Mouse (Mus musculus): ENCODE data around the gene Lamb1.

Lamb1 gene

DNA sequence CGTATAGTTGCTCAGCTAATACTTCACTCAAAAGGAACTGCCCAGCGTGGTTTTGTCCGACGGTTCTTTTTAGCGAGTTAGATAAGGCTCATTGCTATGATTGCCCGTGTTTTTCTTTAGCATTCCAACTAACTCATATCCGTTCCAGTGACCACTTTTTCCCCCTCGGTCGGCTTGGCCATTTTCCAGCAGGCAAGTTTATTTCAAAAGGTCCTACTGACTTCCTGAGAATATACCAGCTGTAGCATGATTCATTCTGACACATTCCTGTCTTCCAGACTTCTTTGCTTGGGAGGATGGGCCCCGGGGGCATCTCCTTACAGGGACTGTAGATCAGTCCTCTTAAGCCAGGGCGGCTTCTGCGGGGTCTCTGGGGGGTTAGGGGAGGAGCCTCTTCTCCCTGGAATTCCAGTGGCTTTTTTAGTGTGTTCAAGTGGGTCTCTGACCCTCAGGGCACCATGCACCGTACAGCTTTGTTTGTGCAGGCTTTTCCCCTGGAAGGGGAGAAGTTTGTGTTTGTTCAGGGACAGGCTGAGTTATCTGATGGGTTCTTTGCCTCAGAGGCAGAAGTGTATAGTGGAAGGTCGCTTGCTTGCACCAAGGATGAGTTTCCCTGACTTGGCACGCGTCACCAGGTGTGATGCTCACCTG, 6.5 kb downstream of the Lamb1 start:
- no peak for TF ChIP-seq POU5F1 (IDR thresholded peaks at IDR 0.05; ENCODE audit: borderline replicate concordance, low read length)
- no peak for TF ChIP-seq NANOG (IDR thresholded peaks at IDR 0.05; ENCODE audit: borderline replicate concordance, low read length)
- TF ChIP-seq CTCF (conservative IDR thresholded peaks at IDR 0.05; ENCODE audit: low read length): no peak
- Histone ChIP-seq H3K27me3 (ENCODE audit: insufficient read depth, low read length) (peaks cover 7% of the 10 kb centered on the region), H3K4me3 (replicated peaks; ENCODE audit: low read length) (peak overlapping the region; percentile 23; the same call in 1 of the 2 replicates), H3K4me1 (replicated peaks; ENCODE audit: low read depth, low read length) (peaks cover 85% of the 10 kb centered on the region), H3K36me3 (ENCODE audit: insufficient read depth, low read length) (peaks cover 96% of the 10 kb centered on the region), H3K9me3 (ENCODE audit: low read length) (no peaks in the 10 kb centered on the region)

DNA sequence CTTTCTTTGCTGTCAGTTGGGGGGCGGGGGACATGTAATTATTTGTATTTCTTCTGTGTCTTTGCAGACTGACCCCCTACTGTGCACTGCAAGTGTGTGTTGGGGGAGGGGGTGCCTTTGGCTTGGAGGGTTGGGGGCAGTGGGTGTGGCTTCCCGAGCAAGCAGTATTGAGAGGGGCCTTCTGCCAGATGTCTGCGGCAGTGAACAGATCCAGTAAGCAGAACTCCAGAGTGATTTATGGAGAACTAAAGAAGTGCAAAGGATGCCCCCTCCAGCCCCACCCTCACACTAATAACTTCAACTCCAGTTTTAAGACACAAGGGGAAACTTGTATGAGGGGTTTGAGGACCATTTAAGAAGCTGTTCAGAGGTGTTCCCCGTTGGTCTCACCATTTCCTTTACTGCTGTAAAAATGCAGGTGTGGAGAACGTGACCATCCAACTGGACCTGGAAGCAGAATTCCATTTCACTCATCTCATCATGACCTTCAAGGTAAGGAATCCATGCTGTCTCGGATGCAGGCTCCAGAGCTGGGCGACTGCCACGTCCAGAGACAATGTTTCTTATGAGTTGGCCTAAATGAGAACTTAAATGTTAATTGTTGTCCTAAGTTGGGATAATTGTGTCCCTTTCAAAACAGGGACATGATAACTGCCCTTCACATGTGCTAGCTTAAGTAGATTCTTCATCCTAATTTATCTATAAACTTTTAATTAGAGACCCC, 7.1 kb downstream of the Lamb1 start:
- H3K4me1 ChIP-seq (replicated peaks; ENCODE audit: low read depth, low read length): peaks cover 78% of the 10 kb centered on the region
- peak overlapping the region; percentile 23; the same call in 1 of the 2 replicates for H3K4me3 ChIP-seq (replicated peaks; ENCODE audit: low read length)
- no peaks in the 10 kb centered on the region for H3K9me3 ChIP-seq (ENCODE audit: low read length)
- peaks cover 97% of the 10 kb centered on the region for H3K36me3 ChIP-seq (ENCODE audit: insufficient read depth, low read length)
- TF ChIP-seq CTCF (conservative IDR thresholded peaks at IDR 0.05; ENCODE audit: low read length) (no peak), NANOG (IDR thresholded peaks at IDR 0.05; ENCODE audit: borderline replicate concordance, low read length) (no peak), POU5F1 (IDR thresholded peaks at IDR 0.05; ENCODE audit: borderline replicate concordance, low read length) (no peak)
- H3K27me3 ChIP-seq (ENCODE audit: insufficient read depth, low read length): 0 out of 2 replicates have a peak, but pooled peaks cover under 1% of the 10 kb centered on the region

DNA sequence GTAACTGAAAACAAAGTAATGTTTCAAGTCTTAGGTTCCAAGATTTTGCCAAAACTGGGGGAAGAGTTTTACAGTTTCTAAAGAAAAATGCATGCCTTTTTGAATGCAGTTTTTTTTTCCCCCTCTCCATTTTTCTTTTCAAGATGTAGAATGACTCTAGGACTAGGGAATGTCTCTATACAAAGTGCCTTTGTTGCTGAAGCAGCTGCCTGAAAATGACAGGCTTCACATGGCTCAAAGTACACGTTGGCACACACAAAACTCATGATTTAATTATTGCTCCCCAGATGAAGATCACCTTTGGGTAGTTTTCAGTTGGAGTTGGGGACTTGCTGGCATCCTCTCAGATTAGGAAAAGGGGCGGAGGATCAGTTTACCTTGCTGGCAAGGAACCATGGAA, 7.8 kb downstream of the Lamb1 start:
- no peaks in the 10 kb centered on the region for H3K9me3 ChIP-seq (ENCODE audit: low read length)
- H3K4me1 ChIP-seq (replicated peaks; ENCODE audit: low read depth, low read length): peaks cover 76% of the 10 kb centered on the region
- no peak for TF ChIP-seq POU5F1 (IDR thresholded peaks at IDR 0.05; ENCODE audit: borderline replicate concordance, low read length)
- no peak for TF ChIP-seq CTCF (conservative IDR thresholded peaks at IDR 0.05; ENCODE audit: low read length)
- no peak for TF ChIP-seq NANOG (IDR thresholded peaks at IDR 0.05; ENCODE audit: borderline replicate concordance, low read length)
- H3K36me3 ChIP-seq (ENCODE audit: insufficient read depth, low read length): peaks cover 94% of the 10 kb centered on the region
- no peak overlapping the region for H3K4me3 ChIP-seq (replicated peaks; ENCODE audit: low read length)
- no peaks in the 10 kb centered on the region for H3K27me3 ChIP-seq (ENCODE audit: insufficient read depth, low read length)

DNA sequence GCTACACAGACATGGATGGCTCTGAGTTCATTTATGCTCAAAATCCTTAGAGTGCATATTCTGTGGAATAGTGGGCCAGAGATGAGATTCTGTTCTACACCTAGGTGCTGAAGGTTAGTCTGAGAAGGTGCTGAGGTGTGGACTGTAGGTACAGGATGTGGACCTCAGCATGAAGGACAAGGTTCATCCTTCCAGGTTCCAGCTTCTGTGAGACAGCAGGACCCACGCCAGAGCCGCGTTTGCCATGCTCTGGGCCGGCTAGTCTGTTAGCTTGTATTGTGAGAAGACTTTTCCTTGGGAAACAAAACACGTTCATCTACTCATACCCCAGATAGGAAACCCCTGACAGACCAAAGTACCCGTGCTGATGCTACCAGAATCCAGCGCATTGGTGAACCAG, 8.6 kb downstream of the Lamb1 start:
- Histone ChIP-seq H3K27me3 (ENCODE audit: insufficient read depth, low read length) (no peaks in the 10 kb centered on the region), H3K4me1 (replicated peaks; ENCODE audit: low read depth, low read length) (peaks cover 70% of the 10 kb centered on the region), H3K4me3 (replicated peaks; ENCODE audit: low read length) (no peak overlapping the region), H3K9me3 (ENCODE audit: low read length) (no peaks in the 10 kb centered on the region), H3K36me3 (ENCODE audit: insufficient read depth, low read length) (peaks cover 94% of the 10 kb centered on the region)
- no peak for TF ChIP-seq POU5F1 (IDR thresholded peaks at IDR 0.05; ENCODE audit: borderline replicate concordance, low read length)
- TF ChIP-seq CTCF (conservative IDR thresholded peaks at IDR 0.05; ENCODE audit: low read length): no peak

DNA sequence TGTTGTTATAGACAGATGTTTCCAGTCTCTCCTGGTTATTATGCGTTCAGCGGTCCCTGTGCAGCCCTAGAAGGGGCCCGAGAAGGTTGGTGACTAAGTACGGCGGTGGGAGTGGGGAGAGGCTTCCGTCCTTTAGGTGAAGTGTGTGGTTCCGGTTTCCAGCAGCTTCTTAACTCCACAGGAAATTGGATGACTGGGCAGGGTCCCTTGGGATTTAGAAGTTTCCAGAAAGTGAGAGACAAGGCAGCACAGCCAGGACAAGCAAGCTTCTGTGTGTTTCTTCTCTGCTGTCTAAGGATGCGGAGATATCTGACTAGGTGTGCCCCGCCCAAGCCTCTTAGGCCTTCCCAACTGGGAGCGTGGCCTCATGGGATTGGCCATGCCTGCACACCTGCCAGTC, 10.4 kb downstream of the Lamb1 start:
- no peak for TF ChIP-seq NANOG (IDR thresholded peaks at IDR 0.05; ENCODE audit: borderline replicate concordance, low read length)
- H3K4me3 ChIP-seq (replicated peaks; ENCODE audit: low read length): 0 out of 2 replicates have a peak overlapping the region, but pooled peaks have one; percentile 29

DNA sequence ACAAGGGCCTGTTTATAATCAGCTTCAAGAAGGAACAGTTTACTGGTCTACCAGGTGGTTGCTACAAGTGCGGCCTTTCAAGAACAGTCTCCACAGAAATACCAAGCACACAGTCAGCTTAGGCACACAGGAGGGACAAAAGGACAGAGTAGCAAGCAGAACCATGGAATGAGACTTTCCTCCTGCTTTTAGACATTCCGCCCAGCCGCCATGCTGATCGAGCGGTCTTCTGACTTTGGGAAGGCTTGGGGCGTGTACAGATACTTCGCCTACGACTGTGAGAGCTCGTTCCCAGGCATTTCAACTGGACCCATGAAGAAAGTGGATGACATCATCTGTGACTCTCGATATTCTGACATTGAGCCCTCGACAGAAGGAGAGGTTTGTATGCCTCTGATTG, 13.2 kb downstream of the Lamb1 start:
- Histone ChIP-seq H3K4me1 (replicated peaks; ENCODE audit: low read depth, low read length) (peaks cover 28% of the 10 kb centered on the region), H3K9me3 (ENCODE audit: low read length) (no peaks in the 10 kb centered on the region), H3K4me3 (replicated peaks; ENCODE audit: low read length) (no peak overlapping the region), H3K36me3 (ENCODE audit: insufficient read depth, low read length) (peaks cover 95% of the 10 kb centered on the region), H3K27me3 (ENCODE audit: insufficient read depth, low read length) (no peaks in the 10 kb centered on the region)
- TF ChIP-seq CTCF (conservative IDR thresholded peaks at IDR 0.05; ENCODE audit: low read length) (no peak), NANOG (IDR thresholded peaks at IDR 0.05; ENCODE audit: borderline replicate concordance, low read length) (no peak), POU5F1 (IDR thresholded peaks at IDR 0.05; ENCODE audit: borderline replicate concordance, low read length) (no peak)

More for the DNA sequence above, 10.4 kb downstream of the Lamb1 start:
- Histone ChIP-seq H3K9me3 (ENCODE audit: low read length) (no peaks in the 10 kb centered on the region), H3K4me1 (replicated peaks; ENCODE audit: low read depth, low read length) (peaks cover 56% of the 10 kb centered on the region), H3K36me3 (ENCODE audit: insufficient read depth, low read length) (peaks cover 95% of the 10 kb centered on the region), H3K27me3 (ENCODE audit: insufficient read depth, low read length) (no peaks in the 10 kb centered on the region)

DNA sequence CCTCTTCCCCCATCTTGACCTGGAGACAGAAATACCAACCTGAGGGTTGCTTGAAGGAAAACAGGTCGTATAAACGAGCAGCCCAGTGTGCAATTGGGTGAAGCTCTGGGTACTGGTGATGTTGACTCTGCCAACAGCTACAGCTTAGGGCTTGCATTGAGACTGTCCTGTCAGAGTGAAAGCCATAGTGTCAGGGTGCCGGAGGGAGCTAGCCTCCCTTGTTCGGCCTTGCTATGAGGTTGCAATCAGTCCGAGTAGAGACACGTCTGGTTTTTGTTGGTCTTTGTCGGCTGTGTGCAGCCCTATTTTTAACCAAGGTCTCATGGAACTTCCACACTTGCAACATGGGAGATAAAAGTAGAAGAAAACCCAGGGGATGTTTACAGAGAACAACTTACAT, 15.3 kb downstream of the Lamb1 start:
- Histone ChIP-seq H3K27me3 (ENCODE audit: insufficient read depth, low read length) (no peaks in the 10 kb centered on the region), H3K4me1 (replicated peaks; ENCODE audit: low read depth, low read length) (peaks cover 15% of the 10 kb centered on the region), H3K4me3 (replicated peaks; ENCODE audit: low read length) (no peak overlapping the region), H3K36me3 (ENCODE audit: insufficient read depth, low read length) (peaks cover 92% of the 10 kb centered on the region), H3K9me3 (ENCODE audit: low read length) (no peaks in the 10 kb centered on the region)
- TF ChIP-seq CTCF (conservative IDR thresholded peaks at IDR 0.05; ENCODE audit: low read length) (no peak), POU5F1 (IDR thresholded peaks at IDR 0.05; ENCODE audit: borderline replicate concordance, low read length) (no peak)

DNA sequence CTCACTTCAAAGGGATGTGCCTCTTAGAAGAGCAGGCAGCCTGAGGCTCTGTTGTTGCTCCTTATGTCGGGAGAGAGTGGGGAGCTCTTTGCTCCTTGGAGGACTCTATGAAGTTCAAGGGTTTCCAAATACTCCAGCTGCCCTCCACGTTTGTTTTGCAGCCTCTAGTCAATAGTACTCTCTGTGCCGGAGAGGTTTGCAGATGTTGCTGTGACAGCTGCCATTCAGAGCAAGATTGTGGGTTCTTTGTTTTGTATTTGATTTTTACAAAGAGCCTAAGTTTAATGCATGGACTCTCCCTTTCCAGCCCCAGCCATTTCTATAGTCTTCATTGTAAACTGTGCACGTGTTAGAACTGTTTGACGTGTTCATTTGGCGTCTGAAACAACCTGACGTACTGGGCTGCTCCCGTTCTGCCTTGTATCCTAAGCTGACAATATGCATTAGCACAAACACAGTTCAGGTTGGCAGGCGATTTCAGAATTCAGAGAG, 16.1 kb downstream of the Lamb1 start:
- Histone ChIP-seq H3K27me3 (ENCODE audit: insufficient read depth, low read length) (no peaks in the 10 kb centered on the region), H3K4me3 (replicated peaks; ENCODE audit: low read length) (no peak overlapping the region), H3K9me3 (ENCODE audit: low read length) (no peaks in the 10 kb centered on the region), H3K36me3 (ENCODE audit: insufficient read depth, low read length) (peaks cover 92% of the 10 kb centered on the region), H3K4me1 (replicated peaks; ENCODE audit: low read depth, low read length) (peaks cover 13% of the 10 kb centered on the region; the same call in 1 of the 2 replicates)
- TF ChIP-seq CTCF (conservative IDR thresholded peaks at IDR 0.05; ENCODE audit: low read length): no peak
- TF ChIP-seq POU5F1 (IDR thresholded peaks at IDR 0.05; ENCODE audit: borderline replicate concordance, low read length): no peak
- TF ChIP-seq NANOG (IDR thresholded peaks at IDR 0.05; ENCODE audit: borderline replicate concordance, low read length): no peak

Measured in E14TG2a.4 (cell line).